Mouse (Mus musculus): ENCODE measurements at regions not wholly inside any gene's neighbourhood (a gene's known extent, or its start where the extent isn't known, plus 50 kb on each side); places are given as distances from the start of the nearest gene placed in this dataset.

GRCm38 (mm10) chr15:90123999-90124398, 100.1 kb upstream of the Alg10b start:
- TF ChIP-seq GATA1 (IDR thresholded peaks at IDR 0.05; ENCODE audit: borderline replicate concordance, low read length) (no peak), FLI1 (IDR thresholded peaks at IDR 0.05; ENCODE audit: low read length) (no peak)

Measured in megakaryocyte, embryonic 14.5 days (primary cell).